Mouse (Mus musculus) spleen, adult 2 months (tissue): ENCODE measurements around the gene Sh3bgrl3.

Experiments
- CTCF ChIP-seq: fragments of 200-500 bp; IDR thresholded peaks from 2 replicates; pipeline ENCODE4 v1.5.1; 2011; ENCODE audit warnings: mild to moderate bottlenecking, inconsistent platforms; ENCODE audit not compliant: insufficient read depth, insufficient read length, insufficient replicate concordance; ENCODE audit errors: extremely low read depth
- POLR2A ChIP-seq: fragments of 200-500 bp; IDR thresholded peaks from 2 replicates; pipeline ENCODE4 v1.6.1; 2011; ENCODE audit warnings: low read depth, low read length, inconsistent platforms

- TF ChIP-seq CTCF (no peak), POLR2A (no peak)
Measured at GRCm38 (mm10) chr4:134123147-134123546, 5.4 kb downstream of the Sh3bgrl3 start.
